Mouse (Mus musculus): ENCODE results near the gene Gm49711. TPM values are rescaled to one million over a fixed set of nuclear protein-coding genes. Genes with fewer than 3 reads are reported as not detected.

Gene Gm49711
- total RNA-seq, 2 experiments from 2014 or later: not detected

GRCm38 (mm10) chr16:92117337-92118209 lies 59.5 kb downstream of the Gm49711 start:
- no peak for ATAC-seq (ENCODE audit: poor library complexity, severe bottlenecking)

GRCm38 (mm10) chr16:92119013-92119515 lies 60.9 kb downstream of the Gm49711 start:
- ATAC-seq (ENCODE audit: poor library complexity, severe bottlenecking): no peak

- ATAC-seq (ENCODE audit: poor library complexity, severe bottlenecking): no peak
These were observed 62.9 kb downstream of the Gm49711 start for GRCm38 (mm10) chr16:92120899-92121531.

- ATAC-seq (ENCODE audit: poor library complexity, severe bottlenecking): no peak
These were observed 69.1 kb downstream of the Gm49711 start for GRCm38 (mm10) chr16:92127226-92127625.

GRCm38 (mm10) chr16:92127666-92128065 lies 69.5 kb downstream of the Gm49711 start:
- no peak for ATAC-seq (ENCODE audit: poor library complexity, severe bottlenecking)

- ATAC-seq (ENCODE audit: poor library complexity, severe bottlenecking): no peak
These were observed 71.7 kb downstream of the Gm49711 start for GRCm38 (mm10) chr16:92129843-92130242.

- ATAC-seq (ENCODE audit: poor library complexity, severe bottlenecking): no peak
These were observed 74.4 kb downstream of the Gm49711 start for GRCm38 (mm10) chr16:92132511-92132910.

- ATAC-seq (ENCODE audit: poor library complexity, severe bottlenecking): no peak
These were observed 76.1 kb downstream of the Gm49711 start for GRCm38 (mm10) chr16:92134148-92134764.

GRCm38 (mm10) chr16:92136275-92136674 lies 78.2 kb downstream of the Gm49711 start:
- ATAC-seq (ENCODE audit: poor library complexity, severe bottlenecking): no peak

- ATAC-seq (ENCODE audit: poor library complexity, severe bottlenecking): no peak
These were observed 81.5 kb downstream of the Gm49711 start for GRCm38 (mm10) chr16:92139386-92140261.

- ATAC-seq (ENCODE audit: poor library complexity, severe bottlenecking): no peak
These were observed 82.2 kb downstream of the Gm49711 start for GRCm38 (mm10) chr16:92140328-92140727.

- no peak for ATAC-seq (ENCODE audit: poor library complexity, severe bottlenecking)
These were observed 82.9 kb downstream of the Gm49711 start for GRCm38 (mm10) chr16:92141021-92141420.

GRCm38 (mm10) chr16:92142426-92143012 lies 84.4 kb downstream of the Gm49711 start:
- ATAC-seq (ENCODE audit: poor library complexity, severe bottlenecking): no peak

GRCm38 (mm10) chr16:92147631-92148366 lies 89.7 kb downstream of the Gm49711 start:
- ATAC-seq (ENCODE audit: poor library complexity, severe bottlenecking): no peak

- no peak for ATAC-seq (ENCODE audit: poor library complexity, severe bottlenecking)
These were observed 90.2 kb downstream of the Gm49711 start for GRCm38 (mm10) chr16:92148367-92148728.

GRCm38 (mm10) chr16:92150975-92151374 lies 92.9 kb downstream of the Gm49711 start:
- ATAC-seq (ENCODE audit: poor library complexity, severe bottlenecking): no peak

GRCm38 (mm10) chr16:92158021-92158455 lies 99.9 kb downstream of the Gm49711 start:
- no peak for ATAC-seq (ENCODE audit: poor library complexity, severe bottlenecking)

GRCm38 (mm10) chr16:92158461-92159091 lies 100.5 kb downstream of the Gm49711 start:
- ATAC-seq (ENCODE audit: poor library complexity, severe bottlenecking): no peak

GRCm38 (mm10) chr16:92159114-92159513 lies 101.0 kb downstream of the Gm49711 start:
- ATAC-seq (ENCODE audit: poor library complexity, severe bottlenecking): no peak
